Mouse (Mus musculus): ENCODE measurements at regions not wholly inside any gene's neighbourhood (a gene's known extent, or its start where the extent isn't known, plus 50 kb on each side); places are given as distances from the start of the nearest gene placed in this dataset.

DNA sequence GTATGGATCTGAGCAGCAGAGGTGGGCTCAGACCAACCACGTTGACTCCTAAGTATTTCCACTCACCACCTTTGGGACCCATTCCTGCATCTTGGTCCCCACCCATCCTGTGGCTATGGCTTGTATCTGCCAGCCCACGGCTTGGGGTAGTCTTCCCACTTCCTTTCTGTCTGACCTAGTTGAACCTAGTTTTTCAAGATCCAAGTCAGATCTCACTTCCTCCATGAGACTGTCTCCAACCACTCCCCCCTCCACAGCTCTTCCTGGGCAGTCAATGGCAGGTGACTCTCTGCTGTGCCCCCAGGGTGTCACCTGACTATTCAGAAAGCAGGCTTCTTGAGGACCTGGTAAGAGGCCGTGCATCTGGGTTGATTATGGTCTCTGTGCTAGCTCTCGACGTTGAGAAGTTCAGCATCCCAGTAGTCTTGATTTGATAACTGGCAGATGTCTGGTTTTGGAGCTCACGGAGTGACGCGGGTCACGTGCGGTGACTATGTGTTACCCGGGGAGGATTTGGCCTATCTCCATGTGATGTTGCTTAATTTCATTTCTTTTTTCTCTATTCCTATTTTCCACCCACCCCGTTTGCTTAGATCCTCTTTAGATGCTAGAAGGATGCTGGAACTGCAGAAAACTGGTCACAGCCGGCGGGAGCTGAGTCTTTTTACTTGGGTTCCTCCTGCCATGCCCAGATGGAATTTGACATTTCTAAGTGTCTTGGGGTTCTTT, 147.5 kb upstream of the Mrps10 start:
- DNase-seq, result peak; percentile 32

DNA sequence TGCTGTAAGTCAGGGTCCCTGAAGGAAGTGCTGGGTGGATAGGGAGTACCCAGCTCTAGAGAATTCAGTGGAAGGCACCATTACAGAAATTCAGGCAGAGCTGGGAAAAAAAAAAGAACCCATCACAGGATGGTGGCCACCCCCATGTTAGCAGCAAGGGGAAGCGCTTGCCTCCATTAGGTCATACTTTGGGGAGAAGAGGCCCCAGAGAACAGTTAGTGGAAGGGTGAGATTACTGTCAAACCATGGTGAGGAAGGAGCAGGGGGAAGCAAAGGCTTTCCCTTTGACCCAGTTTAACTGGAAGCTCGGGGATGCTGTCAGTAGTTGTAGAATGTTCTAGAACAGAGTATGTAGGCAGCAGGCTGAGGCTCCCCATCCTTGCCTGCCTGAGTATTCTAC, 148.8 kb upstream of the Mrps10 start:
- no peak for DNase-seq

DNA sequence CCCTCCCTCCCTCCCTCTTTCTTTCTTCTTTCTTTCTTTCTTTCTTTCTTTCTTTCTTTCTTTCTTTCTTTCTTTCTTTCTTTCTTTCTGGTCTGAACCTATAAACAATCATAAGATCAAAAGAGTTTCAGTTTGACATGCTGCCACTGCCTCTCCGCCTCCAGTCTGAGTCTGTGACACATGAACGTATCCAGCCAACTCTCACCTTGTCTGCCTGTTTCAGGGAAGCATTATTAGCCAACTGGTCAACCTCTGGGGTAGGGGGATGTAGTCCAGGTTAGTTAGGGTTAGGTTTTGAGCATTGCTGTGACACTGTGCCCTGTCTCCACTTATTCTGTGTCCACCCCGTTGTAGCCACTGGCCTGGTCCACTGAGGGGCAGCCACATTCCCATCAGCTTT, 152.2 kb upstream of the Mrps10 start:
- no peak for DNase-seq

DNA sequence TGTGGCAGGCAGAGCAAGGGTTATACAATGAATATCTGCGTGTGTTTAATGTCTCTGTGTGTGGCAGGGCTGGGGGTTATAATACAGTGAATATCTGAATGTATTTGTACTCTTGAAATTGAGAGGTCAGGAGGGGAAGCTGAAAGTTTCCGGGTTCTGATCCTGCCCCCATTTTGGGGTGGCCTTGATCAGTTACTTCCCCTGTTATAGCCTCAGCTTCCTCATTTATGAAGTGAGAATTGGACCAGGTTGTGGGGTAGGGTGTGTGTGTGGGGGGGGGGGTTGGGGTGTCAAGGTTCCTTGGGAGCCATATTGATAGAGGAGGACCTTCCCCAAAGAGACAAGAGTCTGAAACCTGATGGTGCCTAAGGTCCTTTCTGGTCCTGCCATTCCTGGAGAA, 152.8 kb upstream of the Mrps10 start:
- no peak for DNase-seq

DNA sequence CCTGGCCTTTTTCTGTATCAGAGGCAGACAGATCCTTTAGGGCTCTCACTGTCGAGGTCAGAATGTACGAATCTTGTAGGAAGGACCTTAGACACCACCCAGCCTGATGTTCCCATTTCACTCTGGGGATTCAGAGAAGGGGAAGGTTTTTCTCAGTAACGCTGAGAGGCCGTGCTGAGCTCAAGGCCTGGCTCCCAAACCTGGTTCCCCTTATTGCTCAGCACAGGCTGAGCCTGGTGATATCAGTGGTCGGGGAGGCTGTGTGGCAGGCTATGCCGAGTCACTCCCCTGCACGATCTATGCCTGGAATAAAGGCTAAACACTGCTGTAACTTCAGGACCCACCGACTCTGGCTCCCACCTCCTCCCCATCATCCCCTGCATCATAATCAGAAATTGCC, 154.6 kb upstream of the Mrps10 start:
- no peak for DNase-seq

DNA sequence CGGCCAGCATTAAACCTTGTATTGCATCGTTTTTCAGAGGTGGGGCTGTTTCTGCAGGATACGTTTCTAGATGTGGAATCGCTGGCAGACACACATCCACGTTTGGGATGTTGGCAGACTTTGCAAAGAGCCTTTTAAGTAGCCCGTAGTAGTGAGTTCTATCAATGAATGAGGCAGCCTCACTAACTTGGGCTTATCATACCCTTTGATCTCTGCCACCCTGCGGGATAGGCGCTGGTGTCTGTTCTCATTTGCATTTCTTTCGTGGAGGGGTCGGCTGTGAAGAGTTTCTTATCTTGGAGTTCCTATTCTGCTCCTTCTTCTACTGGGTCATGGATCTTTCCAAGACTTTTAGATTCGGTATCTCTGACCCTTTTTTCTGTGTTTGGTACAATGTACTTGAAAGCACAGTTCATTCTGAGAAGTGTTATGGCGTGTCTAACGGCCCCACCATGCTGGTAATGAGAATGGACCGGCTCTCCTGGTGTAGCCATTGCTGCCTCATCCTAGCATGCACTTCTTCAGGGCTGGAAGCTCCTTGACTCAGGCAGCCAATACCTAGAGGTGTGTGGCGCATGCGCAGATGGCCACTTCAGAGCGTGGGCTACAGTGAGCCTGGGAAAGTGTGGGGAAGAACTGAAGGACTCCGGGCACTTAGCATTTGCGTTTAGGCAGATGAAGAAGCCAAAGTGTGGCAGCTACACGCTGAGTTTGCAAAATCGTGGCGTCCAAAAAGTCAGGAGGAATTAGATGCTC, 158.1 kb upstream of the Mrps10 start:
- no peak for DNase-seq

DNA sequence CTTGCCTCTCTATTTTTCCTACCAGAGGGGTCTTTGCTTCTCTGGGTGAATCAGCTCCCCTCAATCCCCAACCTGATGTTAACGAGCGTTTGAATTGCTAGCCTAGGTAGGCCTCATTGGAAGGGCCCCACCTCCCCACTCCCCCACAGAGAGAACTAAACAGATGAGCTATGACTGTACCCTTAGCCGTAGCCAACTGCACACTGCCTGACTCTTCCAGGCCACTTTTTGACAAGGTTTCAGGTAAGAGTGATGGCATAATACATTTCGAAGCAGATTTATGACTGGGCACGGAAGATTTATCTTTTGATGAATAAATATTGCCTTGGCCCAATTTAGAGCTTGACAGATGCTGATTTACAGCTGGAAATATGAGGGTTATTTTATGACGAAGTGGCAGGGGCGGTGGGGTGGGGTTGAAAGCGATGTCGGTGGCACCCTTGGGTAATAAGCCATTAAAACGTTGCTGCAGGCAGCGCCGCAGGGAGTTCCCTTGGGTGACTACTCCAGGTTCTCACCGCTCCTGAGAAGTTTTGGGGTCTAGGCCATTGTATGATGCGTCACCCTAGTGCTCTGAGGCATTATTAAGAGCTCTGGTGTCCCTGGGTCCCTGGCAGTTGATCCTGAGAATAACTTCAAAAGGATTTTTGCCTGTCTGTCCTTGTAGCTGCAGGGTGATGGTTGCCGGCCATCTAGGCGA, 159.7 kb upstream of the Mrps10 start:
- DNase-seq, result no peak

DNA sequence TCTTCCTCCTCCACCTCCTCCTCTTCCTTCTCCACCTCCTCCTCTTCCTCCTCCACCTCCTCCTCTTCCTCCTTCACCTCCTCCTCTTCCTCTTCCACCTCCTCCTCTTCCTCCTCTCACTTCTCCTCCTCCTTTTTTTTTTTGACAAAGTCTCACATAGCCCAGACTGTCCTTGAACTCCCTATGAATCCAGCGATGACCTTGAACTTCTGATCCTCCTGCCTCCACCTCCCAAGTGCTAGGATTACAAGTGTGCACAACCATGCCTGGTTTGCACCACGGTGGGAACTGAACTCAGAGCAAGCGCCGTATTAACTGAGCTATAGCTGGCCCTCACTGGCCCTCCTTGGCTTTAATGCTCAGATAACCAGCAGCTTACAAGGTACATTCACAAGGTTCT, 161.2 kb upstream of the Mrps10 start:
- no peak for DNase-seq

DNA sequence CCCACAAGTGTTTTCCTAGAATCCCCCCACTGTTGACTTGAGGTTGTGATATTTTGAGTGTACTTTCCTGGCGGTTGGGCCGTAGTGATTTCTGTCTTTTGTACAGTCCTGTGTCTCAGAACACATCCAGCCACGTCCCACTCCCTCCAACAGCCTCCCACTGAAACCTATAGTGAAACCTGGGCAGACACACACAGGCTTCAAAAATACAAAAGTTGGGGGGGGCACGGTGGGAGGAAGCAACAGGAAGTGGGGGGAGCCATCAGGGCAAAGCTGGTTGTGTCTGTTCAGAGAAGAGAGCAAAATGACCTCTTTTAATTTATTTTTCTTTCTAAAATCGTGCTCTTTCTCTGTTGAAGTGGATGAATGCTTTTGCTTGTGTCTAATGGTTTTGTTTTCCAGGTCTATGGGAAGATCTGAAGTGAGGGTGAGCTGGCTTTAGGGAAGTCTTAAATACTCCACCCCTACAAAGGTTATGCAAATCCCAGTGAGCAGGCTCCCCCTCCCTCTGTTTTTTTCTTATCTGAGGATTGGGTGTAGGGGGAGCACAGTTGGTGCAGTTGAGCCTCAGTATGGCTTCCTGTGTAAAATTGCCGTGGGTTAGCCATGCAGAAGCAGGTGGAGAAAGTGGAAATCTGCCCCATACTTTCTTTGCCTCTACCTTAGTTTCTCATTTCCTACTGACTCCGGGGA, 164.1 kb upstream of the Mrps10 start:
- peak; percentile 36 for DNase-seq

DNA sequence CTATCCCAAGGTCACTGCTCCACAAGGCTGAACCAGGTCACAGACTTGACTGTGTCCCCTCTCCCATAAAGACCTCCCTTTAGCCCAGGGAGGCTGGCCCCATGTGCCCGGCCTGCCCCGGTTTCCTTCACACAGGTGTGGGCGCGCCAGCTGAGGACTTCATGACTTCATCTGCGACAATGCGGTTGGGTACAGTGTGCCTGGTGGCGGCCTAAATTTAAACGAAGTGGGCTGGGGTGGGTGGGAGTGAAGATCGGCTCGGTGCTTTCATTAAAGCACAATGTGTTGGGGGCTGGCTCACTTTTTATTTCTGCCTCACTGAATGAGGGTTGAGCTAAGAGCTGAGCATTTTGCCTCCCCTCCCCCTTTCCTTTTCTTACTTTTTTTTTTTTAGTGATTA, 169.5 kb upstream of the Mrps10 start:
- DNase-seq, result peak; percentile 45

DNA sequence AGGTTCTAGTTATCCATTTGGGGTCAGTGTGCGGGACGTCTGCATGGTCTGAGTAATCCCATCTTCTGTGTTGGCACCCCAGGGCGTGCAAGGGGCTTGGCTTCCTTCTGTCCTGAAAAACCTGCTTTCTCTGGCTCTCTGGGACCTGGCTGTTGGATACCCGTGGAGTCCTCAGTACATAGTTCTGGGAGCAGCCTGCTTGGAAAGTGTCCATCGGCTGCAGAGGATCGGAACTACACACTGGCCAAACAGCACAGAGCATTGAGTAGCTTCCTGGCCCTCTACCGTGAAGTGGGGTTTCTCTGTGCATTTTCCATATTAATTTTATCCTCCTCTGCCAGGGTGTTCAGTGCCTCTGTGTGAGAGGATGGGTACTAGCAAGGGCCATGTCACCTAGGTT, 170.7 kb upstream of the Mrps10 start:
- DNase-seq, result no peak

DNA sequence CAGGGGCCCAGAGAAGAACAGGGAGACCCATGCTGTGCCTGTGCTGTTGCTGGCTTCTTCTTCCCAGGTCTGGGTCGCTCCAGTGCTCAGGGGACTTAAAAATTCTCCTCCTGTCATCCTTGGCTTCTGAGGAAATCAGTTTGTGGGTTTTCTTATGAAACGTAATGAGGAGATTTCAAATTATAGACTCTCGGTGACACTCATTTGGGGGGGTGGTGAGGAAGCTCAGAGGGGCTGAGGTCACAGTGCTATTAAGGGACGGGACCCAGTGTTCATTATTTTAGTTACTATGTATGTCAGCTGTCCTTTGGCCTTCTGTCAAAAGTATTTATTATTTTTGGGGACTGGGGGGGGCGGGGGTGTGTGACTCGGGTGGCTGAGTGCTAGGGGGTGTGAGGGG, 171.7 kb upstream of the Mrps10 start:
- no peak for DNase-seq

DNA sequence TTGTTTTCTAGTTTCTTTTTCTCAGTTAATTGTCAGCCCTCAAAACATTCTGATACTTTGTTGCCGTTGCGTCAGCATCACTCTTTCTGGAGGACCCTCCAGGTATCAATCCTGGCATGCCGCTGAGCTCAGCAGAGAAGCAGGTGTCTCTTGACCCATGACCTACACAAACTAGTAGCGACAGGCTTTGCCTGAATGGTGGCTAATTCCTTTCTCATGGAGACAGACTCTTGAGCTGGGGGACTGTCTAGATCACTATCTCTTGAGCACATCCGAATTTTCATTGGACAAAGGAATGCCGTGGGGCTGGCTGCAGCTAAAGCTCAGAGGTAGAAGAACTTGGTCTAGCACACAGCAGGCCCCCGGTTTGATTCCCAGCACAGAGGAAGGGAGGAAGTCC, 172.7 kb upstream of the Mrps10 start:
- no peak for DNase-seq

DNA sequence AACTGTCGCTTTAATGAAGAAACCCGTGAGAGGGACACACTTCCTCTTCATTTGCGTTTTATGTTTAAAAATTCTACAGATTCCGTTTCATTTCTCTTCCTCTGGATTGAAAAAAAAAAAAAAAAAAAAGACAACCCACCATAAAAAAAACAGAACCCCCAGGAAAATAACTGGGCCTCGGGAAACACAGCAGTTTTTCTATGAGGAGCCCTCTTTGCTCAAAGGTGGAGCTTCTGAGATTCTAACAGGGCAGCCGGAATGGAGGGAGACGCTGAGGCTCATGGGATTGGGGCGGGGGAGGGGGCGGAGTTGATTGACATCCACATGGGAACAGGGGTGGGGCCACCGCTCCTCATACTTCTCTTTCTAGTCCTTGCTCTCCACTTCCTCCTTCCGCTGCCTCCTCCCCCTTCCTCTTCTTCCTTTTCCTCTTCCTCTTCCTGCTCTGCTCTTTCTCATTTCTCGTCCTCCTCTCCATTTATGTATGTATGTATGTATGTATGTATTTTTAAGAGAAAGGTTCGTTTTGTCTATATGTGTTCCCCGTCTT, 174.1 kb upstream of the Mrps10 start:
- DNase-seq, result no peak

DNA sequence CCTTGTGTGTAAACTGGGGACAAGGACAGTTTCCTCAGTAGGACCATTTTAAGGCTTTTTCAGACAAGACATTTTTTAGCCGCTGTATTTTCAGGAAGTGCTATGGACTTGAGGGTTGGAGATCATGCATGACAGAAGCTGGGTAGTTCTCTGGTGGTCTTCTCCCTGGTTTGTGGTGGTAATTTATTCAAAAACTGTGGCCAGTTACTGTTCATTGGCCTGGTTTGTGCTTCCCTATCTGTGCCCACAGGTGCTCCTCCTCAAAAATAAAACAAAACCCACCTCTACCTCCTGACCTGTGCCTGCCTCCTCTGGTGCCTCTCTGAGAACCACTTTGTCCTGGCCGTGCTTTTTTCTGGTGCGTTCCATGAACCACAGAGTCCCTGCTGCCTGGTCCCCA, 177.3 kb upstream of the Mrps10 start:
- DNase-seq, result no peak

DNA sequence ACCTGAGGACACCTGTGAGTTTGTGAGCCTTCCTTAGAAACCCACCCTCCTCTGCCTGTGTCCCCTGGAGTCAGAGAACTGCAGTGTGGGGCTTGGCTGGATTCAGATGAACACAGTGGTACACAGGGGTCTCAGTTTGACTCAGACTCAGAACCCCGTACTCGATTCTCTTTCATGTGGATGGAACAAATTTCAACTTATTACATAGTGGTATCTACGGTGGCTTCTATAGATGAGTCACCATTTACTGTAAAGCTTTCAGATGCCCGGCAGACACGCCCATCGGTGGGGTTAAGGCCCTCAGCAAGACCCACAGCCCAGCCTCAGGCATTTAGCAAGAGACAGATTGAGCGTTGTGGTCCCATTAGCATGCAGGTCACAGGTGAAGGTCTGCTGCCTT, 178.9 kb upstream of the Mrps10 start:
- no peak for DNase-seq

DNA sequence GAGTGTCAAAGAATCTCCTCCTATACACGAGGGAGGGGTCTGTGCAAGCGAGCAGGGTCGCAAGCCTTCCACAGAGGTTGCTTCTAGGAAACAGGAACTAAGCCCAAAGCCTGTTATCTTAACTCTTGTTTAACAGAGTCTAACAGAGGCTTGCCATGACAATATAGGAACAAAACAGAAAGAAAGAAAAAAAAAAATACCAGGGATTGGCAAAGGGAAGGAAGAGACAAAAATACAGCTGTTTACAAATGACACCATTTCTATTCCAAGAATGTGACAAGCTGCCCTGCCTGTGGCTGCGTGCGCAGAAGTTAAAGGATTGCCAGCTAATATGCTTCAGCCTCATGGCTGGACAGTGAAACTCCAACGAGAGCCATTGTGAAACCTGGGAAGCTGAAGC, 173.8 kb upstream of the Ubr2 start:
- no peak for DNase-seq

DNA sequence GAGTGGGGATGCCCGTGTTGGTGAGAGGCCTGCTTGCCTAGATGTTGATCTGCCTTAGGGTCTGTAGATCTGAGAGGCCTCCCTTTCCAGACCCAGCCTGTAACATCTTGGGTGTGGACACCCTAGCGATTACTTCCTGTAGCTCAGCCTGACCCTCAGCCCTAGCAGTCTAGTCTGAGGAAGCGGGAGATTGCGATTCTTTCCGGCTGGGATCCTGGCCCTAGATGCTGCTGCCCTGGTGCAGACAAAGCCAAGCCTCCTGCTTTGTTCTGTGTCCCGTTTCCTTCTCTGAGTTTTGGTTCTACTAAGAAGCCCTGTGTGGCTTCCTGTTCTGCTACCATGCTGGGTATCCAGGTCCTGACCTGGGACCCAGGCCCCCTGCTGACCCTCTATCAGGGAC, 171.8 kb upstream of the Ubr2 start:
- no peak for DNase-seq

DNA sequence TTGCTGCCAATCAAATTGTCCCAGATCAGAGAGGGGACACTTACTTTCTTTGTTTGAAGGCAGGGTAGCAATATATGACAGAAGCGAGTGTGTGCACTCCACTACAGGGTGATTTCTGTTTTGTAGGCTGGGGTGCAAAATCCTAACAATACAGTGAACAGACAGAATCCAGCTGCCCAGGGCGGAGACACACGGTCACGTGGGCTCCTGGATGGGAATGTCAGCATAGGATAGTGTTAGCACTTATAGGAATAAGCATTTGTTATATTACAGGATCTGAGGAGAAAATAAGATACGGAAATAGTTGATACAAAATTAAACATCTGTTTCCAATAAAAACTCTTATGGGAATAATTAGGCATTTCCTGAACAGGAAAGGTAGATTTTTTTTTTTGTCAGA, 169.1 kb upstream of the Ubr2 start:
- no peak for DNase-seq

DNA sequence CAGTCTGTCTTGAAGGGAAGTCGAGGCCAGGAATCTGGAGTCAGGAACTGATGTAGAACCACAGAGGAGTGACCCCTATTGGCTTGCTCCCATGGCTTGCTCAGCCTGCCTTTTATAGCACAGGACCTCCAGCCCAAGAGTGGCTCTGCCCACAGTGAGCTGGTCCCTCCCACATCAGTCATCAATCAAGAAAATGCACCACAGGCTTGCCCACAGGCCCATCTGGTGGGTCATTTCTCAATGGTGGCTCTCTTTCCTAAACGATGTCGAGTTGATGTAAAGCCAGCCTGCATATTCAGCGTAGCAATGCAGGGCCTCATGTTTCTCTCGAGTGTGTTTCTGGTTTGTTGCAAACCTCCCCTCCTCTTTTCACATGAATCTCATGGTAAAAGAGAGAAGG, 168.3 kb upstream of the Ubr2 start:
- DNase-seq, result no peak

DNA sequence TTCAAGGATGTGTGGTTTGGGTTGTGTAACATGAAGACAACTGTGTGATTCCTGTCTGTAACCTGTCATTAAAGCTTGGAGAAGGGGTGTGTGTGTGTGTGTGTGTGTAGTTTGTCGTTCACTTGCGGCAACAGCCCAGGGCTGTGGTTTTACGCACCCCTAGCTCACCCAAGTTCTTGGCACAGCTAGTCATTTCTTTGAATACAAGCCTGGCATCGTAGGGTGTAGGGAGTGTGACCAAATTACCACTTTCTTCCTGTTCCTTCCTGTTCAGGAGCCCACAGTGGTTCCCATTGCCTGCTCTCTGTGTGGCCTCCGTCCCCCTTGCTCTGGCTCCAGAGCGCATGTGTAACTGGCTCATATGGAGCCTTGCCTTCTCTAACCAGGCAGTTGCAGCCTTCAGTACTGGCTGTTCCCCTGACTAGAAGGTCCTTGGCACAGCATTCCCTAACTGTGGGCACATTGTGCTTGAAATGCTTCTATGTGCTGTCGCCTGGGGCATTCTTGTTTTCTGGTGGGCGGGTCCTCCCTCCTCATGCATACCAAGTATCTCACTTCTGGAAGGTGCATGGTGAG, 167.4 kb upstream of the Ubr2 start:
- no peak for DNase-seq

DNA sequence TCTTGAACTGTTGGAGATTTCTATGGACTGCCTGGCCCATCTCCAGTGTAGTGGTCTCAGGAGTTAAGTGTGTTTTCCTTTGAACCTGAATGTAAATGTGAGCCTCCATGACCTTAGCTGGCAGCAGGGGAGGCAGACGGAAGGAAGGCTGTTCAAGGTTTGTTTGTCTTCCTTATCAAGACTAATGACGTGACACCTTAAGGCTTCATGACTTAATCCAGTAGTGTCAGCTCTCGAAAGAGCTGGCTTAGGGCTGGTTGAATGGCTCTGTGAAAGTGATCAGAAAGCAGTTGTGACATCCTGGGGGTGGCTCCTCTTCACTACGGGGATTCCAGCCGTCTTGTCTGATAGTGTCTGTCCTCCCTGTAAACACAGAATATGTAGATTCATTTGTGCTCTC, 166.0 kb upstream of the Ubr2 start:
- no peak for DNase-seq

DNA sequence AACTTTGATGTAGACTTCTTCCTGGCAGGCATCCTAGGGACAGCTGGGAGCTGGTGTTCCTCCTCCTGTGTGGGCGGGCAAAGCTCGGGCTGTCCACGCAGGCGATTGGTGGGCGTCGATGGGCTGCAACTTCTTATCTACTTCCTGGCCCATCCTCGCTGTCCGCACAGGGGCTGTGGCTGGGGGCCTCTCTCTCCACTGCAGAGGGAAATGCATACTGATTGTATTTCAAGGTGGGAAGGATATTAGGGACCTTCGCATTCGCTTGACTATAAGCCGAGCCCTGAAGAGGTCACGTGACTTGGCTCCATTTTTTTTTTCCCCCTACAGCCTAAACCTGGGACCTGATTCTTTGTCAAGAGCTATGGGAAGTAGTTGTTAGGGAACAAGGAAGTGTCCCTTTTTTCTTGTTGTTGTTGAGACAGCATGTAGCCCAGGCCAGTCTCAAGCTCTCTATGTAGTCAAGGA, 164.4 kb upstream of the Ubr2 start:
- DNase-seq, result no peak

All from thymus, postnatal 14 days (tissue).